Mouse (Mus musculus): Measurements from ENCODE around the gene Lst1. TPM values are rescaled to one million over a fixed set of nuclear protein-coding genes. Genes with fewer than 3 reads are reported as not detected.

Gene Lst1
- polyA plus RNA-seq, 1 experiment = 49.6 TPM

DNA sequence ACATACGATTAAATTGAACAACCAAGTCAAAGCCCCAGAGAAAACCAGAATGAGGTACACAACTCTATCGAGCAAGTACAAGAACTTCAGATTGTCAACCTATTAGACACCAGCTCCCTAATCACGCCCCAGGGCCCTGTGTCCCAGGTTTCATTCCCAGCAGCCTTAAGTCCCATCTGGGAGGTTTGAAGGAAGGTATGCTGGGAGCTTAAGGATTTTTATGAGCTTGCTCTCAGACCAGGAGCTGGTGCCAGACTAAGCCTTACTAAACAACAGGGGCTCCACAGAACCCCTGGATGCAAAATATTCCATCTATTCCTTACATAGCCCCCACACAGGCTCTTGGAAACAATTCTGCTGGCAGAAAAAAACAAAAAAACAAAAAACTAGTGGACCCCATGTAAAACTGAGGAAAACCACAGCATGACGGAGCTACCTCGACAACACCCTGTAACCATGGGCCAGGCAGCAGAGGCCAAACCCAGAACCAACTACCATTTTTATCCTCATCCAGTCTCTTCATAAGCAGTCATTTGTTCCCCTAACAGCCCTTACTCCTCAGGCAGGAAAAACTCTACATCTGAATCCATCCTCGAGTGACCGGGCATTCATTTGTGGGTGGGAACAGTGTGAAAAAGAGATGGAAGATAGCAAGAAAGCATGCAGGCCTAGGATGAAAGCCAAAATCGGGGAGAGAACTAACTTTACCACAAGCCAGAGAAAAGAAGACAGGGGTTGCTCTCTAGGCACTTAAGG lies 24.7 kb downstream of the Lst1 start:
- Histone ChIP-seq H3K27ac (ENCODE audit: control insufficient read depth, insufficient read depth, low read length) (peak overlapping the region; percentile 80; the same call in 1 of the 2 replicates), H3K36me3 (ENCODE audit: control insufficient read depth, insufficient read depth, low read length) (peaks cover 33% of the 10 kb centered on the region)

DNA sequence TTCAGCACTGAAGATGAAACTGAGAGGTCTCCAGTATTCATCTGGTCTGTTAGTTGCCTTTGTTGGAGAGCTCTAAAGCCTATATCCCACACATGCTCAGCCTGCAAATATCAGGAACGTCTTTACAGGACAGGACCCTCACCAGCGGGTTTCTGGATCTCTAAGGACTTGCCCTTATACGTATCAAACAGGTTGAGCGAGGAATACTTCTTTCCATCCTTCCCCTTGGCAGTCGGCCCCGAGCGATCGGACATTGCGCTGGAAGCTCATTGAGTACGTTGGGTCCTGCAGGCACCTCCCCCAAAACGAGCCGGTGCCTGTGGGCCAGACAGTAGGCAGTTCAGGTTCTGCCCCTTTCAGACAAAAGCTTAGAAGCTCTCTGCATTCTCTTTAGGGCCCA lies 25.5 kb downstream of the Lst1 start:
- peaks cover 41% of the 10 kb centered on the region for H3K36me3 ChIP-seq (ENCODE audit: control insufficient read depth, insufficient read depth, low read length)
- no peak for TF ChIP-seq CTCF (IDR thresholded peaks at IDR 0.05; ENCODE audit: borderline replicate concordance, control insufficient read depth, extremely low read depth, insufficient read depth, low read length, poor library complexity)
- no peak for TF ChIP-seq POLR2A (IDR thresholded peaks at IDR 0.05; ENCODE audit: control insufficient read depth, extremely low read depth, insufficient read depth, low read length, poor library complexity)
- whole genome bisulfite sequencing = 56% methylated on average over 12 of the region's 12 CpGs
- H3K4me3 ChIP-seq (ENCODE audit: control insufficient read depth, insufficient read depth, low read length) = no peak overlapping the region
- no peak overlapping the region for H3K27ac ChIP-seq (ENCODE audit: control insufficient read depth, insufficient read depth, low read length)
- peaks cover 14% of the 10 kb centered on the region for H3K4me1 ChIP-seq (replicated peaks; ENCODE audit: control insufficient read depth, insufficient read depth, low read length)
- no peak for DNase-seq
- no peaks in the 10 kb centered on the region for H3K27me3 ChIP-seq (ENCODE audit: control insufficient read depth, insufficient read depth, low read length)

More for the DNA sequence above, 24.7 kb downstream of the Lst1 start:
- peak overlapping the region; percentile 90 for H3K4me3 ChIP-seq (ENCODE audit: control insufficient read depth, insufficient read depth, low read length)
- H3K27me3 ChIP-seq (ENCODE audit: control insufficient read depth, insufficient read depth, low read length) = no peaks in the 10 kb centered on the region
- TF ChIP-seq POLR2A (IDR thresholded peaks at IDR 0.05; ENCODE audit: control insufficient read depth, extremely low read depth, insufficient read depth, low read length, poor library complexity) (no peak), CTCF (IDR thresholded peaks at IDR 0.05; ENCODE audit: borderline replicate concordance, control insufficient read depth, extremely low read depth, insufficient read depth, low read length, poor library complexity) (no peak)
- DNase-seq = no peak
- H3K4me1 ChIP-seq (replicated peaks; ENCODE audit: control insufficient read depth, insufficient read depth, low read length) = peaks cover 14% of the 10 kb centered on the region
- WGBS = 9% methylated on average over 8 of the region's 8 CpGs

DNA sequence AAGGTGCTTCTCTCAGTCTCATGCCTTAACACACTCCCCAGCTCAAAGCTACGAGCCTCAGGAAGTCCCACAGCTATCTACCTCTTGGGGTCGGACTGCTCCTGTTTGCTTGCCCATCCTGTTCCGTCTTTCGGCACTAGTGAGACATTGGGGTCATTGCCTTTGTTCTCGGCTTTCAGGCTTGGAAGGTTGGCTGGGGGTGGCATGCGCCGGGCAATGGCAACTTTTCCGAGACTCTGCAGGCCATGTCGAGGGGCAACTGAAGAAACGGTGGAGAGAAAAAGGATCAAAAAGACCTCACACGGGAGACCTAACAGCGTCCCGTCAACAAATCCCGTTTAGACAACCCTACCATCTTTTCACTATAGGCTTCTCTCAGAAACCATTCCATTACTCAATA lies 26.1 kb downstream of the Lst1 start:
- peaks cover 14% of the 10 kb centered on the region for H3K4me1 ChIP-seq (replicated peaks; ENCODE audit: control insufficient read depth, insufficient read depth, low read length)
- H3K4me3 ChIP-seq (ENCODE audit: control insufficient read depth, insufficient read depth, low read length) = no peak overlapping the region
- 92% methylated on average over 14 of the region's 14 CpGs for WGBS
- DNase-seq = no peak
- no peak for TF ChIP-seq POLR2A (IDR thresholded peaks at IDR 0.05; ENCODE audit: control insufficient read depth, extremely low read depth, insufficient read depth, low read length, poor library complexity)
- no peak for TF ChIP-seq CTCF (IDR thresholded peaks at IDR 0.05; ENCODE audit: borderline replicate concordance, control insufficient read depth, extremely low read depth, insufficient read depth, low read length, poor library complexity)
- H3K36me3 ChIP-seq (ENCODE audit: control insufficient read depth, insufficient read depth, low read length) = peaks cover 47% of the 10 kb centered on the region
- no peak overlapping the region for H3K27ac ChIP-seq (ENCODE audit: control insufficient read depth, insufficient read depth, low read length)
- H3K27me3 ChIP-seq (ENCODE audit: control insufficient read depth, insufficient read depth, low read length) = no peaks in the 10 kb centered on the region

DNA sequence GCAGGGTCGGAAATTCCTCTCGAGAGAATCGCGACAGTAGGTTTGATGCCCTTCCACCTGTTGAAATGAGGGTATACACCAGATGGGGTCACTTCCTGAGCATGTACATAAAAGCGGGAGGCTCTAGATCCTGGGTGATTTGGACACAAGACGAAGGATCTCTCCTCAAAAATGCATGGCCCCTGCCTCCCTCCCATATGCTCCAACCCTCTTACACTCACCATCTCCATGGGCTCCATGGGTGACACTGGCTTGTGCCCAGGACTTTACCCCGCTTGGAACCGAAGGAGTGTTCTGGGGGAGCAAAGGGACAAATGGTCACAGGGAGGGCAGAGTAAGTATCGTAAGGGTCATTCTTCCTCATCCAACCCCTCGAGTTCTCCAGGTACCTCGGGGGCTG lies 26.8 kb downstream of the Lst1 start:
- no peak overlapping the region for H3K4me3 ChIP-seq (ENCODE audit: control insufficient read depth, insufficient read depth, low read length)
- no peak overlapping the region for H3K27ac ChIP-seq (ENCODE audit: control insufficient read depth, insufficient read depth, low read length)
- H3K4me1 ChIP-seq (replicated peaks; ENCODE audit: control insufficient read depth, insufficient read depth, low read length) = peaks cover 12% of the 10 kb centered on the region
- DNase-seq = no peak
- TF ChIP-seq CTCF (IDR thresholded peaks at IDR 0.05; ENCODE audit: borderline replicate concordance, control insufficient read depth, extremely low read depth, insufficient read depth, low read length, poor library complexity) (no peak), POLR2A (IDR thresholded peaks at IDR 0.05; ENCODE audit: control insufficient read depth, extremely low read depth, insufficient read depth, low read length, poor library complexity) (no peak)
- no peaks in the 10 kb centered on the region for H3K27me3 ChIP-seq (ENCODE audit: control insufficient read depth, insufficient read depth, low read length)
- WGBS = 91% methylated on average over 11 of the region's 11 CpGs
- H3K36me3 ChIP-seq (ENCODE audit: control insufficient read depth, insufficient read depth, low read length) = peaks cover 54% of the 10 kb centered on the region

DNA sequence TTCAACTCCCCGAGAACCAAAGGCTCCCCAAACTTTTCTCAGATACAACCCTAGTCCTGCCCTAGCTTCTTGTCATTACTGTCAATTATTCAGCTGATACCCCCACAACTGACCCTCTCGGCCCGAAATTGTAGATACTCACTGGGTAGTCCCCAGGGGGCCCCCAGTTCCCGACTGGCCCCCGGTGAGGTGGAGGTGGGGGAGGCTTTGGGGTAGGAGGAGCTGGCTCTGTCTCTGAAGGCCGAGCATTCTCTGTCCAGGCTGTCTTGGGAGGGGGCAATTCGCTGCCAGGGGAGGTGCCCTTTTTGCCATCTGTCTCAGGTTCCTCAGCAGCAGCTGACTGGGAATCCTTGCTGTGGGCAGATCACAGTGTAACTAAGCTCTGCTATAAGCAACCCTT lies 28.6 kb downstream of the Lst1 start:
- H3K36me3 ChIP-seq (ENCODE audit: control insufficient read depth, insufficient read depth, low read length) = peaks cover 71% of the 10 kb centered on the region
- peaks cover 8% of the 10 kb centered on the region for H3K4me1 ChIP-seq (replicated peaks; ENCODE audit: control insufficient read depth, insufficient read depth, low read length)
- H3K27ac ChIP-seq (ENCODE audit: control insufficient read depth, insufficient read depth, low read length) = no peak overlapping the region
- DNase-seq = no peak
- H3K27me3 ChIP-seq (ENCODE audit: control insufficient read depth, insufficient read depth, low read length) = no peaks in the 10 kb centered on the region
- H3K4me3 ChIP-seq (ENCODE audit: control insufficient read depth, insufficient read depth, low read length) = no peak overlapping the region
- WGBS = 95% methylated on average over 7 of the region's 7 CpGs
- TF ChIP-seq CTCF (IDR thresholded peaks at IDR 0.05; ENCODE audit: borderline replicate concordance, control insufficient read depth, extremely low read depth, insufficient read depth, low read length, poor library complexity) (no peak), POLR2A (IDR thresholded peaks at IDR 0.05; ENCODE audit: control insufficient read depth, extremely low read depth, insufficient read depth, low read length, poor library complexity) (no peak)

DNA sequence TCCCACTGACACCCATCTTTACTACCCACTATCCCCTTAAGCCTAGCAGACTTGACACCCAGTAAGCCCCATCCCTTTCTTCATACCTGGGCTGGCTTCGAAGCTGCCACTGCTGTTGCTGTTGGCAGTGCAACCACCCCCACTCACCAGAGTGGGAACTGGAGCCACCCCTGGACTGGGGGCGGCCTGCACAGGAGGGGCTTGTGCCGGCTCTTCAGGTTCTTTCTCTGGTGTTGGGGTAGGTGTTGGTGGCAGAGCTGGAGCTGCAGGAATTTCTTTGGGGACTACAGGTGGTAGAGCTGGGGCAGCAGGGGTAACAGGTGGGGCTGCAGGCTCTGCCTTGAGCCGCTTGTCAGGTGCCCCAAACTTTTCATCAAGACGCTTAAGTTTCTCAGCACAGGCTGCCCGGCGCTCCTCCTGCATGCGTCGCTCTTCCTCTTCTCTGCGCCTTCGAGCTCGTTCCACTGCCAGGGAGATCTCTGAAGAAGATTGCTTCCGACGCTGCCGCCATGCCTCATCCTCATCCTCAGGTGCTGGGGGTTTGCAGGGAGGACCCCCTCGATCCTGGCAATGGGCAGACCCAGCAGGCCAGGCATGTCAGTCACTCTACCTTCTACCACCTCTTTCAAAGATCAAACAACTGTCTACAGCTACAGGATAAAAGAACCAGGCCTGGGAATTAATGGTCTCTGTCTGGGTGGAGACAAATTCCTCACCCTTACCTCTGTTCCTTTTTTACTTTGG lies 29.2 kb downstream of the Lst1 start:
- 97% methylated on average over 16 of the region's 16 CpGs for WGBS
- H3K27me3 ChIP-seq (ENCODE audit: control insufficient read depth, insufficient read depth, low read length) = no peaks in the 10 kb centered on the region
- no peak for DNase-seq
- H3K4me3 ChIP-seq (ENCODE audit: control insufficient read depth, insufficient read depth, low read length) = no peak overlapping the region
- peaks cover 78% of the 10 kb centered on the region for H3K36me3 ChIP-seq (ENCODE audit: control insufficient read depth, insufficient read depth, low read length)
- H3K4me1 ChIP-seq (replicated peaks; ENCODE audit: control insufficient read depth, insufficient read depth, low read length) = peaks cover 8% of the 10 kb centered on the region
- H3K27ac ChIP-seq (ENCODE audit: control insufficient read depth, insufficient read depth, low read length) = no peak overlapping the region
- TF ChIP-seq POLR2A (IDR thresholded peaks at IDR 0.05; ENCODE audit: control insufficient read depth, extremely low read depth, insufficient read depth, low read length, poor library complexity) (no peak), CTCF (IDR thresholded peaks at IDR 0.05; ENCODE audit: borderline replicate concordance, control insufficient read depth, extremely low read depth, insufficient read depth, low read length, poor library complexity) (no peak)
